Mouse (Mus musculus): ENCODE measurements around the gene Agpat3.

Agpat3 gene

GRCm38 (mm10) chr10:78290730-78291535 is 61.4 kb downstream of the Agpat3 start:
- no peak for DNase-seq

DNA sequence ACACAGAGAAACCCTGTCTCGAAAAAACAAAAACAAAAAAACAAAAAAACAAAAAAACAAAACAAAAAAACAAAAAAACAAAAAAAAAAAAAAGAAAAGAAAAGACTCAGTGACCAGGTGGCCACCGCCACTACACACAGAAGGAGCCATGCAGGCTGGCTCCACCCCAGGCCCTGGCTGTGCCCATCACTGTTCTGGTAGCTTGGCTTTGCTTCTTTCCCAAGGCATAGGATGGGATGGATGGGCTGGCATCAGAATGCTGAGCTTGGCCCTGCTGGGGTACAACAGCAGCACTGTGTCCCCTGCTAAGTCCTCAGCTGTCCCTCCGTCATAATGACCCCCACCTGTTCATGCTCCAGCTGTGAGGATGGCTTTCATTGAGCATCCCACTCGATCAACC is 63.4 kb downstream of the Agpat3 start:
- DNase-seq: no peak

DNA sequence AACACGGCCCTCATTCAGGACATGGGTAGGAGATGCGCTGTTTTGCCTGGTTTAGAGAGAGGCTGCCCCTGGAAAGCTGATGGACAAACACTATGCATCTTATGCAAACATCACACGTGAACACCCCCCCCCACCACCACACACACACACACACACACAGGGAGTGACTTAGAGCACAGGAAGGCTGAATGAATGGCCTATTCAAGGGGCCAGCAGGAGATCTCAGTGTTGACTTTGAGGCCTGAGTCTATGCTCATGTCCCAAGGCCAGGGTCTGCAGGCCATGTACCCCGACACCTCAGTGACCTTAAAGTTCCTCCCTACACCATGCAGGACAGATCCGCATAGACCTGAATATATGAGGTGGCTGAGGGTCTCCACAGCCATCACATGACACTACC is 64.2 kb downstream of the Agpat3 start:
- DNase-seq: no peak

- no peak for DNase-seq
Observed at GRCm38 (mm10) chr10:78287465-78288132, 64.7 kb downstream of the Agpat3 start.

DNA sequence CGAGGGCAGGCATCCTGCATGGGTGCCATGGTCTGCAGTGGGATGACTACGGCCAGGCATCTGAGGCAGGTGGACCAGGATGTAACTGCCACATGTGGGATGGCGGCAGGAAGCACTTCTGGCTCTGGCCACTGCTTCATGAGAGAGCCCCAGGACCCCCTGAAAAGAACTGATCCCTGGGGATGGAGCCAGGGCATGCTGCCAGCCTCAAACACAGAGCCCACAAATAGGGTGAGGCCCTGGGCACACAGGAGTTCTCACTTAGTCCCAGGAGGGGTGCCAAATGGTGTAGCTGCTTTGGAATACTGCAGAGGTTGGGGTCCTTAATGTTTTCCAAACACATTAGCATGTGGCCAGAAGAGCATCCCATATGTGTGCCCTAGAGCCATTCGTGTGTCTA is 66.3 kb downstream of the Agpat3 start:
- DNase-seq: no peak

GRCm38 (mm10) chr10:78285409-78285808 is 66.9 kb downstream of the Agpat3 start:
- no peak for DNase-seq

GRCm38 (mm10) chr10:78284812-78285211 is 67.5 kb downstream of the Agpat3 start:
- DNase-seq: no peak

DNA sequence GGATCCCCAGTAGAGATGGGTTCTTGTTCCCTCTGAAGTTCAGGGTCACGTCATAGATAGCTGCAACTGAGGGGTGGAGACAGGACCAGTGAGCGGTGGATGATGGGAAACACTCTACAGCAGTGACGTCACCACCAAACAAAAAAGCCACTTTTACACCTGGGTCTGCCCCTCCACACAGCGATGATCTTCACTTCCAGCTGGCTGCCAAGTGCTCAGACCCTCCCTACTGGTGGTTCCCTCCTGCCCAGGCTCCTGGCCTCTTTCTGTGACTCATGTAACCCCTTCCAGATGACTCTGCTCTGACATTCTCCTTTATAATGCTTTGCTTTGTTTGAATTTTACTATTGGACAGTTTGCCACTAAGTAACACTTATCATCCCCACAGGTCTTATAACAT is 69.9 kb downstream of the Agpat3 start:
- no peak for DNase-seq

- no peak for DNase-seq
Observed at GRCm38 (mm10) chr10:78280486-78280885, 71.8 kb downstream of the Agpat3 start.

DNA sequence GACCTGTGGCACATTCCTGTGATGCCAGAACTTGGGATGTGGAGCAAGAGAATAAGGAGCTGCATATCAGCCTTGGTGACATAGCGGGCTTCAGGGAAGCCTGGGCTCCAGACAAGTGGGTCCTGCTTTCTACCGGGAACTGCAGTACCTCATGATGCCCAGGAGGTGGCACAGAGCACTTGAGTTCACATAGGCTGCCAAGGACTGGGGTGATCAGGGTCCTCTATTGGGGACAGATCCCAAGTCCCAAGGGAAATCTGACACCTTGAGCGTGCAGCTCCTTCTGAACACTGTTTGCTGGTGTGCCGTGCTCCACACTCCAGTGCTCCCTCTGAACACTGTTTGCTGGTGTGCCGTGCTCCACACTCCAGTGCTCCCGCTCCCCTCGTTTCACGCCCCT is 73.1 kb downstream of the Agpat3 start:
- peak; percentile 44 for DNase-seq

DNA sequence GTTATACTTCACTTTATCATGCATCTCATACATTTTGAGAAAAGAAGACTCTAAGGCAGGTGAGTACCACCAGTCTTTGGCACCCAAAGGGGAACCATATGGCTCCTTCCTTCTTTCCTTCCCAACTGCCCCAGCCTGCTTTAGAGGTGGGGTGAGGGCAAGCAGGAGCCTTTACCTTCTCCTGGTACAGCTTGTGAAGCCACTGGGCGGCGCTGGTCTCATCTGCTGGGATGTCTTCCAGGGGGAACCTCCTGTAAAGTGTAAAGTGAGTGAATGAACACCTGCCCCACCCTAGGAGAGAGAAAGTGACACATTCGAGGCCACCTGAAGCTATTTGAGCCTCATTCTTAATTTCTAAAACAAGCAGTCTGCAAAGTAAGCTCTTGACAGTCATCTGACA is 74.5 kb downstream of the Agpat3 start:
- DNase-seq: no peak

GRCm38 (mm10) chr10:78276242-78276641 is 76.0 kb downstream of the Agpat3 start:
- no peak for DNase-seq

DNA sequence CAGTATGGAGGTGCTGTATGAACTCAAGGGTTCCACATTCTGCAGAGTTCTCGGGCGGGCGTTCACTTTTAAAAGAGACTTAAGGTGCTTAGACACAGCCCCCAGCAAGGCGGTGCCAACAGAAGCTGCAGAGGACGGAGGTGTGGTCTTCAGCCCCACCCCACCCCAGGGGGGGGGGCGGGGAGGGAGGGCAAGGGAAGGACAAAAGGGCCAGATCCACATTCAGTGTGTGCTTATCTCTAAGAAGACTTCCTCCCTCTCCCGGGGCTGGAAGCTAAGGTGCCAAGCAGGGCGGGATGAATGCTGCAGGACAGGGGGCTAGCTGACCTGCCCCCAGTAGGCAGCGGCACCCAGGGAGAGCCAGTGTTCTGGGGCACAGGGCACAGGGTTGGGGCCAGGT is 79.4 kb downstream of the Agpat3 start:
- no peak for DNase-seq

DNA sequence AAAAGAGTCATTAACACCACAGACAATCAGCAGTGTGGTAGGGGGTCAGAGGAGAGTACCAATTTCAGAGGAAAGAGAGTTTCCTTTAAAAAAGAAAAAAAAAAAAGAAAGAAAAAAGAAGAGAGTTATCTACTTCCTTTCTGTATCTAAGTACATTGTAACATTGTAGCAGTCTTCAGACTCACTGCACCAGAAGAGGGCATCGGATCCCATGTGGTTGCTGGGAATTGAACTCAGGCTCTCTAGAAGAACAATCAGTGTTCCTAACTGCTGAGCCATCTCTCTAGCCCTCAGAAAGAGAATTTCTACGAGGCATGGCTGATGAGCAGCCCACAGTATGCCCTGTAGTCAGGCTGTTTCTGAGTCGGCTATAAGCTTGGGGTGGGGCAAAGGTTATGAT is 86.4 kb downstream of the Agpat3 start:
- no peak for DNase-seq

- no peak for DNase-seq
Observed at GRCm38 (mm10) chr10:78264735-78265134, 87.6 kb downstream of the Agpat3 start.

DNA sequence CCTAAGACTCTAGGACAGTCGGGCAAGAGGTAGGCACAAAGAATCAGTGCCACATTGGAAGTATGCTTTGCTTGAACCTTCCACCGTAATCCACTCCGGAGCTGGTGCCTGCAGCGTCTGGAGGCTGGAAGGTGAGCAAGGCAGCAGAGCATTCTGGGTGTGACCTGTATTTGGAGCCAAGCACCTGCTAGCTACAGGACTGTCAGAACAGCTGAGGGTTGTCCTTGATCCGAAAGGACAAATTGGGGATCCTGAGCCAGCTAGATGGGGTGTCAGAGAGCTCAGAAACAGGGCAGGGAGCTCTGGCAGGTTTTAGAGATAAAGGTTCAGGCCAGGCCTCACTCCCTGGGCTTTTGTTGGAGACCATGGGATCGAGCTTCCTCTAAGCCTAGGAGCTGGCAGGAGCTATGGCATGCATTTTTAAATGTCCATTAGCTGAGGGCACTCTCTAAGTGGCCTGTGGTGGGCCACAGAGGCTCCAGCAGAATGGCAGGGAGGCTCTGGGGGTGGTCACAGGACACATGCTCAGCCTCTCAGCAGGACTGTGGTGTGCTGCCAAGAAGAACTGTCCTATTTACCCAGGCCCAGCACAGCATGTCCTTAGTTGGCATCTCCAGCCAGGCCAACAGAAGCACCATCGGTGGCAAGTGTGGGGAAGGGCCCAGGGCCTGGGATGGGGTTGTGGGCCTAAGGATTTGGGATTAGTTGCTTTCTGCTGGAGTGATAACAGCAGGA is 91.2 kb downstream of the Agpat3 start:
- DNase-seq: no peak

GRCm38 (mm10) chr10:78260322-78260721 is 92.0 kb downstream of the Agpat3 start:
- DNase-seq: no peak

GRCm38 (mm10) chr10:78259702-78260101 is 92.6 kb downstream of the Agpat3 start:
- no peak for DNase-seq

GRCm38 (mm10) chr10:78259230-78259629 is 93.1 kb downstream of the Agpat3 start:
- DNase-seq: no peak

DNA sequence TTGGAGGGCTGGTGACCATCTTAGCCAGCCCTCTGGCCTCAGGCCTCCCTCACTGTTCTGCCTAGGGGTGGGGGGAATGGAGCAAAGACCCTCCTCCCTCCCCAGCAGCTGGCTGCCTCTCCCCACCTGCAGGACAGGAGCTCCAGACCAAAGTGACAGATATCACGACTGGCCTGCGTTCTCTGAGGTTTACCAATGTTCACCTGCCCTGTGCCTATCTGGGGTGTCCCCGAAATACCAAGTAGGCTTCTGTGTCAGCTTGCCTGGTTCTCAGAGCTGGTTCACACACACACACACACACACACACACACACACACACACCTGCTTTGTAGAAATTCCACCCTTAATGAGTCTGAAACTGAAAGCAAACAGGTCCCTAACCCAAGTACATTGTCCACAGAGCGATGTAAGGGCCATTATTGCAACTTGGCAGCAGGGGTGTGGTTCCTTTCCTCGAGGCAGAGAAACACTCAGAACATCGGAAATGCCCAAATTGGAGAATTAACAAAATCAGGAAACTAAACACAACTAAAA is 94.1 kb downstream of the Agpat3 start:
- DNase-seq: no peak

DNA sequence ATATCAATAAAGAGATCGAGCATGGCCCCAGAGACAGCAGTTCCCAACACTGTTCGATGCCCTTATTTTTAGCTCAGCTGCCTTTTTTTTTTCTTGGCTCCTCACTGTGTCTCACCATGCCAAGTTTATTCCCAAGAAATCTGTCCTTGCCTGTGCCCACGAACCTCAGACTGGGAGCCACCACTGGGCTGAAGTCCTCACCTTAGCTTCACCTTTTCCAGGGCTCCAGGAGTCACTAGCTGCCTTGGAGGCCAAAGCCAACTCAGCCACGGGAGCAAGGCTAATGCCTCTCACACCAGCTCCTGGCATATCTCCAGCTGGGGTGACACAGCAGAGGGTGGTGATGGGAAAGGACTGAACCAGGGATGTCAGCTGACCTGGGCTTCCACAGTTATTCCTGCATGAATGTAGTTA is 96.6 kb downstream of the Agpat3 start:
- DNase-seq: peak; percentile 31

DNA sequence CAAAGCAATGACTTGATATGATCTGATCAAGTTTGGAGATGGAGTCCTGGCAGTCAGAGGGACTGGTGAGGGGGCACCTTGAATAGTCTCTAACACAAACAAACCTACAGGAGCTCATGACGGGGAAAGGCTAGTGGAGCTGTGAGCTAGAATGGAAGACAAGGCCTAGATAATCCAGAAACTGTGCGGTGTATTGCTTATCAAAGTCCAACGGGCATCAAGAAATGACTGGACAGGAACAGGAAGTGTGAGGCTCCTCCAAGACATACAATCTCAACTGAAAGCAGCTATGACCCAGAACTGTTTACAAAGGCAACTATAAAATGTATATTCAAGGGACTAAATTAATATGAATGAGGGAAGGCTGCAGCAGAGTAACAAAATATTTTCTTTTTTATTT is 105.1 kb downstream of the Agpat3 start:
- DNase-seq: no peak

DNA sequence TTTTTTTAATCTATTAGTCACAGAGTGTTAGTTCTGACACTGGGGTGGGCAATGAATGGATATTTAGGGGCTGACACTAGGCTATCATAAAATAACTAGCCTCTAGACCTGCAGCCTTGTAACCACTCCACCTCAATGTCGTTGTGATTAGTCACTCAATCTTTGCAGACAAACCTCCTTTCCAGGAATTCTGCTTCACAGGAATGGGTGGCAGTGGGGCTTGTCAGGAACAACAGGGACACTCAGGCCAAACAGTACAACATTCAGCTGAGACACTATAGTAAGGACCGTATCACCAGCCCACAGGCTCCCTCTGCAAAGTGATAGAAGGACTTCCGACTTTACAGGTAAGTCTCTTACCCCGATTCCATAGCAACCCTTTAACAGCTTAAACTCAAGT is 105.6 kb downstream of the Agpat3 start:
- no peak for DNase-seq

- no peak for DNase-seq
Observed at GRCm38 (mm10) chr10:78245225-78245547, 107.1 kb downstream of the Agpat3 start.
